Mouse (Mus musculus) megakaryocyte, embryonic 14.5 days (primary cell): Measurements from ENCODE around the gene Simc1. TPM values are rescaled to one million over a fixed set of nuclear protein-coding genes. Genes with fewer than 3 reads are reported as not detected.

Source experiments
- H3K27me3 ChIP-seq: replicated peaks from 2 replicates; pipeline ENCODE3; 2012; ENCODE audit warnings: inconsistent platforms
- H3K36me3 ChIP-seq: replicated peaks from 2 replicates; pipeline ENCODE3; 2012; ENCODE audit warnings: low read length, inconsistent platforms, mixed read lengths
- H3K4me1 ChIP-seq: 2 replicates; pipeline ENCODE4 v1.6.1; 2012; ENCODE audit warnings: inconsistent platforms
- H3K4me3 ChIP-seq: replicated peaks from 2 replicates; pipeline ENCODE3; 2012; ENCODE audit warnings: moderate library complexity, mild to moderate bottlenecking, inconsistent platforms
- H3K9me3 ChIP-seq: 2 replicates; pipeline ENCODE4 v1.6.1; 2012; ENCODE audit warnings: inconsistent platforms
- FLI1 ChIP-seq: IDR thresholded peaks from 2 replicates; pipeline ENCODE4 v1.6.1; 2012; ENCODE audit warnings: low read length, inconsistent platforms, mixed read lengths
- GATA1 ChIP-seq: IDR thresholded peaks from 3 replicates; pipeline ENCODE4 v1.6.1; 2012; ENCODE audit warnings: mixed read lengths, low read length, inconsistent platforms, borderline replicate concordance
- polyA plus RNA-seq: library from polyadenylated mRNA; stranded (reverse); fragments of >175 nt; gene quantifications from 2 replicates; pipeline ENCODE4 v1.2.3, GENCODE M21; 2012; ENCODE audit warnings: low replicate concordance; ENCODE audit not compliant: insufficient read depth

The Simc1 gene
- polyA plus RNA-seq, 1 experiment: 0.06 TPM

- Histone ChIP-seq H3K4me1 (peaks cover 92% of the 10 kb centered on the region), H3K36me3 (peaks cover 42% of the 10 kb centered on the region), H3K9me3 (no peaks in the 10 kb centered on the region), H3K27me3 (no peaks in the 10 kb centered on the region), H3K4me3 (peak overlapping the region; percentile 91)
- no peak for TF ChIP-seq GATA1
- no peak for TF ChIP-seq FLI1
Measured at GRCm38 (mm10) chr13:54564232-54565200, 60.9 kb downstream of the Simc1 start.

DNA sequence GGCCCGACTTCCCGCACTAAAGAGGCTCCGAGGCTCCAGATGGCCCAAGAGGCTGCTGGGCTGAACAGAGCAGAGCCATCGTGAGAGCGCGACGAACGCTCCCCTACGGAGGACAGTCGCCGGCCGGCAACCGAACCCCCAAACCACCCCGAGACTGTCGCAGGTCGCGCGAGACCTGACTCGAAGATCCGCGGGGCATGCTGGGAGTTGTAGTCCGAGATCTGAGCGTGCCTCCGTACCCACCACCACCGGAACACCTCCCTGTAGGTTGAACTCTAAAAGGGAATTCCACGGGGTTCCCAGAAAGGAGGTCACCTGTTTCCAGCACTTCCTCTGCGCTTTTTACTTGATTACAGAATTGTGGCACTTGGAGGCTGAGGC lies 61.6 kb downstream of the Simc1 start, which contains the start of gene 4833439L19Rik:
4833439L19Rik (minus strand) TSS at position 235 of the 381 bp plus-strand sequence.
- H3K36me3 ChIP-seq: peaks cover 35% of the 10 kb centered on the region
- peak within 1 kb of the TSS; percentile 91 for H3K4me3 ChIP-seq
- no peaks in the 10 kb centered on the region for H3K27me3 ChIP-seq
- peaks cover 91% of the 10 kb centered on the region for H3K4me1 ChIP-seq
- H3K9me3 ChIP-seq: no peaks in the 10 kb centered on the region
- TF ChIP-seq GATA1 (no peak), FLI1 (no peak)

GRCm38 (mm10) chr13:54565594-54566345 lies 62.2 kb downstream of the Simc1 start:
- Histone ChIP-seq H3K4me1 (peaks cover 85% of the 10 kb centered on the region), H3K9me3 (no peaks in the 10 kb centered on the region), H3K36me3 (peaks cover 29% of the 10 kb centered on the region), H3K27me3 (no peaks in the 10 kb centered on the region), H3K4me3 (peak overlapping the region; percentile 91)
- no peak for TF ChIP-seq FLI1
- no peak for TF ChIP-seq GATA1

- TF ChIP-seq GATA1 (no peak), FLI1 (no peak)
- peaks cover 4% of the 10 kb centered on the region for H3K36me3 ChIP-seq
- H3K4me1 ChIP-seq: peaks cover 69% of the 10 kb centered on the region
- H3K9me3 ChIP-seq: no peaks in the 10 kb centered on the region
- H3K27me3 ChIP-seq: no peaks in the 10 kb centered on the region
- no peak overlapping the region for H3K4me3 ChIP-seq
Measured at GRCm38 (mm10) chr13:54568380-54568779, 64.8 kb downstream of the Simc1 start.

- no peak overlapping the region for H3K4me3 ChIP-seq
- H3K27me3 ChIP-seq: no peaks in the 10 kb centered on the region
- no peaks in the 10 kb centered on the region for H3K9me3 ChIP-seq
- H3K4me1 ChIP-seq: peaks cover 62% of the 10 kb centered on the region
- TF ChIP-seq GATA1 (no peak), FLI1 (no peak)
- H3K36me3 ChIP-seq: no peaks in the 10 kb centered on the region
Measured at GRCm38 (mm10) chr13:54569282-54569681, 65.7 kb downstream of the Simc1 start.

- no peak overlapping the region for H3K4me3 ChIP-seq
- no peaks in the 10 kb centered on the region for H3K36me3 ChIP-seq
- no peak for TF ChIP-seq FLI1
- TF ChIP-seq GATA1: no peak
- H3K27me3 ChIP-seq: no peaks in the 10 kb centered on the region
- H3K4me1 ChIP-seq: peaks cover 68% of the 10 kb centered on the region
- no peaks in the 10 kb centered on the region for H3K9me3 ChIP-seq
Measured at GRCm38 (mm10) chr13:54570736-54571135, 67.2 kb downstream of the Simc1 start.

DNA sequence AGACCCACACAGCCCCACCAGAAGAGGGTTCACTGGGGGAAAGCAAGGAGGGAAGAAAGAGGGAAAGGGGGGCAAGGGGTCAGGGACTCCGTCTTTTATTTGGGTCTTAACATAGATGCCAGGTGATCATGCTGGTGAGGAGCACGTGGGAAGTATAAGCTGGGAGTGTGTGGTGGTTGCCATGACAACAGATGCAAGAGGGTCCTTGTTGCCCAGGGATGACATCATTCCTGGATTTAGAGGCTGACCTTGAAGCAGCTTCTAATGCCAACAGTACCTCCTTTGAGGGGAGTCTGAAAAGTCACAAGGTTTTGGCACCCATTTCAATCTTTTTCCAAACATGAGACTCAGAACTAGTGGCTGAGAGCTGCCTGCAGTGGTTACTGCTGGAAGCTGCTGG lies 68.1 kb downstream of the Simc1 start:
- TF ChIP-seq GATA1: no peak
- TF ChIP-seq FLI1: no peak
- H3K27me3 ChIP-seq: no peaks in the 10 kb centered on the region
- H3K4me3 ChIP-seq: no peak overlapping the region
- peaks cover 68% of the 10 kb centered on the region for H3K4me1 ChIP-seq
- peaks cover 6% of the 10 kb centered on the region for H3K36me3 ChIP-seq
- no peaks in the 10 kb centered on the region for H3K9me3 ChIP-seq

DNA sequence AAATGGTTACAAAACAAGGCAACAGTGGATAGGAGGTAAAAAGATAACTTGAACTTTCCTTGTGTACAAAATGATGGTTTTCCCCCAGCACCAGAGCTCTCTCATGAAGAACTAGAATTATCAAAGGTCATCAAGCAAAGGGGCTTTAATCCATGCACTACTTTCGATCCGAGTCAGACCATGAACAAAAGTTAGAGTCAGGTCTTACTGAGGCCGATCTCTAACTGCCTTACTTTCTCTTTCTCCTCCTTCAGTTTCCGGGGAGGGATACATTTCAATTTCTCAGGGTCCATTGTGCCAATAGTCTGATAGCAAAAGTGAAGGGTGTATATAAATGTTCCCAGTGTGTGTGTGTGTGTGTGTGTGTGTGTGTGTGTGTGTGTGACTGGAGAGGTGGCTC lies 69.0 kb downstream of the Simc1 start:
- TF ChIP-seq FLI1 (no peak), GATA1 (no peak)
- Histone ChIP-seq H3K4me3 (no peak overlapping the region), H3K9me3 (no peaks in the 10 kb centered on the region), H3K4me1 (peaks cover 67% of the 10 kb centered on the region), H3K27me3 (no peaks in the 10 kb centered on the region), H3K36me3 (peaks cover 15% of the 10 kb centered on the region)

DNA sequence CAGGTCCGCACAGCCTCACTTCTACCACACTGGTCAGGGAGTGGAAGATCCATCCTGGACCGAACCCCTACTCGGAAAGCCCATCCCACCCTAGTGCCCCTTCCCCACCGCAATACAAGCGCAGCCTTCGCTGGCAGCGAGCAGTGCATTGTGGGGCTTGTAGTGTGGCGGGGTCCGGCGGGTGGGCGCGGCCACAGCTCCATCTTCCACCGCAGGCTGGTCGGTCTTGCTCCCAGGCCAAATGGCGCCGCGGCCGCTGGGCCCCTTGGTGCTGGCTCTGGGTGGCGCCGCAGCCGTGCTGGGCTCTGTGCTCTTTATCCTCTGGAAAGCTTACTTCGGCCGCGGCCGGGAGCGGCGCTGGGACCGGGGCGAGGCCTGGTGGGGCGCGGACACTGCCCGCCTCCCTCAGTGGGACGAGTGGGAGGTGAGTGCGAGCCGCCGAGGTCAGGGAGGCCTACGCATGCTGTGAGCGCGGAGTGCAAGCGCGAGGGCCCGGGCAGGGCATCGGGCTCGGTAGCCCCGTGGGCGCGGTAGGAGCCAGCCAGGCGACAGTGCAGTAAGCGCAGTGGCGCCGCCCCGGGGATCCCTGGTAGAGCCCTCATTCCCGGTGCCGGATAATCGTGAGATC lies 71.4 kb downstream of the Simc1 start, which contains the start of gene Arl10:
Arl10 (plus strand) TSS at position 162 of the 628 bp plus-strand sequence.
- peak within 1 kb of the TSS; percentile 97 for H3K4me3 ChIP-seq
- no peaks in the 10 kb centered on the region for H3K27me3 ChIP-seq

More for the DNA sequence above, 71.4 kb downstream of the Simc1 start, which contains the start of gene Arl10:
- H3K36me3 ChIP-seq: peaks cover 39% of the 10 kb centered on the region
- H3K4me1 ChIP-seq: peaks cover 60% of the 10 kb centered on the region
- no peak for TF ChIP-seq GATA1
- no peak for TF ChIP-seq FLI1
- H3K9me3 ChIP-seq: no peaks in the 10 kb centered on the region
